Mouse (Mus musculus) gastrocnemius, adult 2 months (tissue): ENCODE measurements around the gene Tfdp1. TPM values are rescaled to one million over a fixed set of nuclear protein-coding genes. Genes with fewer than 3 reads are reported as not detected.
A peak's percentile ranks its signal among the peaks of the same experiment; 100 is the strongest.
"Not testable (repeated sequence)": the region's sequence is repeated elsewhere in the genome, so short reads cannot be mapped to it uniquely, and the experiment has no call there.

ENCODE experiments used
- DNase-seq: peaks from one replicate; pipeline ENCODE4 v3.0.0; 2022
- H3K27ac ChIP-seq: fragments of 200-600 bp; 2 replicates; pipeline ENCODE4 v1.8.1; 2022; ENCODE audit warnings: mild to moderate bottlenecking
- H3K4me3 ChIP-seq: fragments of 200-600 bp; 2 replicates; pipeline ENCODE4 v1.8.1; 2022; ENCODE audit warnings: mild to moderate bottlenecking, moderate library complexity
- CTCF ChIP-seq: fragments of 200-600 bp; IDR thresholded peaks from 2 replicates; pipeline ENCODE4 v1.8.1; 2022; ENCODE audit warnings: antibody characterized with exemption, mild to moderate bottlenecking, moderate library complexity
- intact Hi-C: fragments of 180-260 bp; cut with DNase I; formaldehyde crosslinking; loops from one replicate; pipeline ENCODE4 v1.15.1; 2025
- long read RNA-seq, 2 experiments: library from polyadenylated mRNA; stranded (forward); transcript quantifications; one replicate each; pipeline ENCODE4 v2.0.0; 2021
- total RNA-seq, 2 experiments: library from RNA; stranded (reverse); gene quantifications; 2 replicates each; pipeline ENCODE4 v1.2.3; 2021

The Tfdp1 gene
- total RNA-seq = 10 to 100 TPM; 56.8 to 60.3 TPM
- long read RNA-seq, experiment 1, transcript Tfdp1-204 (12 exons, 2,511 nt) = major isoform, 31 of 110 reads
- long read RNA-seq, experiment 1, partial matches to known transcripts = 11 of 110 reads
- long read RNA-seq, experiment 1, other reads (novel, unspliced or antisense) = 64 of 110 reads
- long read RNA-seq, experiment 2, transcript Tfdp1-204 (12 exons, 2,511 nt) = major isoform, 15 of 93 reads
- long read RNA-seq, experiment 2, partial matches to known transcripts = 12 of 93 reads
- long read RNA-seq, experiment 2, other reads (novel, unspliced or antisense) = 59 of 93 reads

DNA sequence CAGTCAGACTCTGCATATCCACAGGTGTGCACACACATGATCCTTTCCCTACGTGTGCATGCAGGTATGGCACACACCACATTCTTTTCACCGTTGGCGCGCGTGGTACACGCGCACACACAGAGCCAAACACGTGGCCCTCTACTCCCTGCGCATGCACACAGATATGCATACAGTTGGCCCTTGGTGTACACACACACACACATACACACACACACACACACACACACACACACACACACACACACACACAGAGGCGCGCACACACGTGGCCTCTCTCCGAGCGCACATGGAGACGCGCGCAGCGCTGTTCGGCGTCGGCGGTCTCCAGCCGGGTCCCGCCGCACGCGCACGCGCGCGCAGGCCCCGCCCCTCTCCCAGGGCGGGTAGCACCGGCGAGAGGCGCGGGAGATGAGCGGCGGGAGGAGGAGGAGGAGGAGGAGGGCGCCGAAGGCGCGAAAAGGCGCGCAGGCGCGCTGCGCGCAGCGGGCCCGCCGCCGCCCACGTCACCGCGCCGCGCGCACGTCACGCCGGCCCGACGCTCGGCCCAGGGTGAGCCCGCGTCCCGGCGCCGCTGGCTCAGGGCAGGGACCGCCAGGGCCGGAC lies at the start of gene Tfdp1:
Tfdp1 (plus strand) TSS at position 497 of the 606 bp plus-strand sequence.
- Histone ChIP-seq H3K4me3 (peak within 1 kb of the TSS; percentile 80), H3K27ac (peak within 1 kb of the TSS; percentile 76)
- peak; percentile 89 for DNase-seq
- no peak for TF ChIP-seq CTCF
- intact Hi-C loops = no loop called here

DNA sequence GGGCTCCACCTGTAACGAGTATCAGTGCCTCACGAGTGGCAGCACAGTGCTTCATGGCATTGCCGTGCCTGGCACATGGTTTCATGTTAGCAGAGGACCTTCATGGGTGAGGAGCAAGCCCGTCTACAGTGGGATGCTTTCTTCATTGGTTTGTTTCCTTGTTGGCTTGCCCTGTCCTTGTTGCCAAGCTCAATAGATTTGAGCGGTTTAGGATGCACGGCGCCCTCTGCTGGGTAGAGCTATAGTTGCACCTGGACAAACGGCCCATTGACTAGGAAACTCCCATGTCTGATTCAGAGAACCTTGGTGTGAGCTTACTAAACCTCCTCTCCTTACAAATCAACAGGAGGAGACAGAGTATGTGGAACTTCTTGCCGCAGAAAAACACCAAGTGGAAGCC lies 46.2 kb upstream of the Tfdp1 start:
- intact Hi-C loops = loop anchor here (5.0 to 10.0 kb wide), 3 partner anchors 40 to 398 kb away; no protein-coding TSS in a partner anchor
- peak; percentile 81 for DNase-seq
- Histone ChIP-seq H3K4me3 (no peak overlapping the region), H3K27ac (no peak overlapping the region)
- TF ChIP-seq CTCF = peak; percentile 91

DNA sequence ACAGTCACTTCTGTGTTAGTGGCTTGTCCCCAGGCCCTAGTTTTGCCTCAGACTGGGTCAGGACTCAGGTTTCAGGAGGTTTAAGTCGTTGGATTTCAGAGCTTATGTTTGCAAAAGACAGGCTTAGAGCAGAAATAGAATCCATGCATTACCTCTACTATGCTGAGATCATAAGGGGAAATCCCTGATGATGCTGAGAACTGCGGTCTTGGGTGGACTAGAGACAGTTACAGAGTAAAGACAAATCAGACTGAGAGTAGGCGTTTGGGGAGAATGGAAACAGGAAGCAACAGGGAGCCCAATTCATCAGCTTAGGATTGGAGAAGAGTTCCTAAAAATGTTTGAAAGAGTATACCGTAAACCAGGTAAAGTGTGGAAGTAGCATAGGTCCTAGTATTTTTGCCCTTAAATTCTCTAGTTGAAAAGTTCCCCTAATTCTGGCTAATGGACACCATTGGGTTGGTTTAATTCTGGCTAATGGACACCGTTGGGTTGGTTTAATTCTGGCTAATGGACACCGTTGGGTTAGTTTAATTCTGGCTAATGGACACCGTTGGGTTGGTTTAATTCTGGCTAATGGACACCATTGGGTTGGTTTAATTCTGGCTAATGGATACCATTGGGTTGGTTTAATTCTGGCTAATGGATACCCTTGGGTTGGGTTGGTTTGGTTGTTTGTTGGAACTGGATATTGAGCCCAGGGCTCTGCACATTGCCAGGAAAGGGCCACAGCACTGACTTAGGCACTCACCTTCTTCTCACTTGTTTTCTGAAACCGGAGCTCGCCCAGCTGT lies 44.7 kb upstream of the Tfdp1 start:
- TF ChIP-seq CTCF = no peak
- DNase-seq = no peak
- no peak overlapping the region for H3K27ac ChIP-seq
- H3K4me3 ChIP-seq = no peak overlapping the region
- intact Hi-C loops = loop anchor here (5.0 to 10.0 kb wide), 3 partner anchors 38 to 399 kb away; no protein-coding TSS in a partner anchor

DNA sequence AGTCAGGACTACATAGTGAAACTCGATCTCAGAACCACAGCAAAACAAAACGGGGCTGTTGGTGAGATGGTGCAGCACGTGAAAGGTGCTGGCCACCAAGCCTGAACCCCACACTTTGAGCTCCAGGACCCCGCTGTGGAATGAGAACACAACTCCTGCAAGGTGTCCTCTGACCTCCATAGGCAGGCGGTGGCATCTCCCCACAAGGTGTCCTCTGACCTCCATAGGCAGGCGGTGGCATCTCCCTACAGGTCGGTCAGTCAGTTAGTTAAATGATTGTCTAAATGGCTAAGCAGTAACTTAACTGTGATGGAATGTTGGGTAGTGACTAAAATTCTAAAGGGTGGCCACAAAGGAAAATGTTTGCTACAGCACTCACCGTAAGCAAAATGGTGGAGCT lies 39.0 kb upstream of the Tfdp1 start:
- no peak for DNase-seq
- no peak for TF ChIP-seq CTCF
- intact Hi-C loops = loop anchor here (10.0 kb wide), 2 partner anchors 325 to 405 kb away; no protein-coding TSS in a partner anchor
- H3K4me3 ChIP-seq = no peak overlapping the region
- H3K27ac ChIP-seq = no peak overlapping the region

DNA sequence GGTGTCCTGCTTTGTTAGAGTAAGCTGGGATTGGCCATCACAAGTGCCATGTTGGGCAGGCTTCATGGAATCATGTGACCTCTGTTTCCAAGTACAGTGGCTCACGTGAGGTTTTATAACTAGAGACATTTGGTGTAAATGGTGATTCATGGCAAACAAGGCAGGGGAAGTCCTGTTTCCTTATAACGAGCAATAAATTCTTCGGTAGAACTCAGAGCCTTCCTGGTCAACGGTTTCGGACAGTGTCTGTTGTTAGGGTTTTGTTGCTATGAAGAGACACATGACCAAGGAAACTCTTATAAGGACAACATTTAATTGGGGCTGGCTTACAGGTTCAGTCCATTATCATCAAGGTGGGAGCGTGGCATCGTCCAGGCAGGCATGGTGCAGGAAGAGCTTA lies 37.5 kb upstream of the Tfdp1 start:
- TF ChIP-seq CTCF = no peak
- Histone ChIP-seq H3K4me3 (no peak overlapping the region), H3K27ac (no peak overlapping the region)
- DNase-seq = no peak
- intact Hi-C loops = no loop called here

DNA sequence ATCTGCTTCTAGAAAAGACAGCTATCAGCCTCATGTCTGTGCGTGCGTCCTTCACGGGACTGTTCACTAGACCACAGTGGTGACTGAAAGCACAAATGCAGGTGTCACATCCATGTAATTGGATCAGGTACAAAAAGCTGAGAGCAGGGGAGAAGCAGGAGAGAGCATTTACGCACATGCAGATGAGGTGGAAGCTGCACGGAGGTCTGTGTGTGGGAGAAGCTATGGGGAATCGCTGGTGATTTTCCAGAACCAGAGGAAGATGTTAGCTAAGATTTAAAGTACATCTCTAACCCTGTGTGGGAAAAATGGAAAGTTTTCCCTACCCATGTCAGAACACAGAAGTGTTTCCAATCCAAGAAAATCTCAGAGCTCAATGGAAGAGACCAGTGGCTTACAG lies 33.1 kb upstream of the Tfdp1 start:
- intact Hi-C loops = no loop called here
- Histone ChIP-seq H3K4me3 (no peak overlapping the region), H3K27ac (no peak overlapping the region)
- DNase-seq = no peak
- TF ChIP-seq CTCF = no peak

DNA sequence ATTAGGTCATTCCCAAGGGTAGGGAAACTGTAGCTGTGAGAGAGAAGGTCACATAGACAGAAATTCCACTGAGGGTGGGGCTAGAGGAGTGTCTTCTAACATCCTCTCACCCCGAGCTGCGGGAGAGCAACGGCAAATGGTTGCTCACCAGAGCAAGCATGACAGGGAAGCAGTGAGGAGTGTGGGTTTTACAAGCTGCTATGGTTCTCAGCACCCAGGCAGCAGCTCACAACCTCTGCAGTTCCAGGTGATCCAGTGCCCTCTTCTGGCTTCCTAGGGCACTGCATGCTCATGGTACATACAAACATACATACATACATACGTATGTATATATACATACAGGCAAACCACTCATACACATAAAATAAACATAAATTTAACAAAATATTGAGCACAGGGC lies 32.7 kb upstream of the Tfdp1 start:
- no peak overlapping the region for H3K4me3 ChIP-seq
- intact Hi-C loops = no loop called here
- H3K27ac ChIP-seq = no peak overlapping the region
- DNase-seq = no peak
- TF ChIP-seq CTCF = no peak

DNA sequence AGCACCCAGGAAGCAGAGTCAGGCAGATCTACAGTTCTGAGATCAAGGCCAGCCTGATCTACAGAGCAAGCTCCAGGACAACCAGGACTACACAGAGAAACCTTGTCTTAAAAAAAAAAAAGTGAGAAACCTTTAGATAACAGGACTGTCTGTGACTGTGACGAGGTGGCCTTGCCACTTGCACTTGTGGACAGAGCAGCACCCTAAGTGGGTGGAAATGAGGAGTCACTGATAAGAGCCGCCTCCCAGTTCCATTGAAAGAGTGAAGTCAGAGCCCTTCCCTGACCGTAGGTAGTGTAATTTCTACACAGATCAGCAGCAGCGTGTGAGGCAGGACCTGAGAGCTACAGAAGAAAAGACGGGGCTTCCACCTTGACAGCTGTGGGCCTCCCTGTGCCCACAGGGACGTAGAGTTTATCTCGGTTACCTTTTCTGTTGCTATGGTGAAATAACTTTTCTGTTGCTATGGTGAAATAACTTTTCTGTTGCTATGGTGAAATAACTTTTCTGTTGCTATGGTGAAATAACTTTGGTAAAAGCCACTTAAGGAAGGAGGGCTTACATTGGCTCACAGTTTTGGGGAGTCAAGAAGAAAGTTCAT lies 32.1 kb upstream of the Tfdp1 start:
- intact Hi-C loops = no loop called here
- no peak for DNase-seq
- Histone ChIP-seq H3K27ac (no peak overlapping the region), H3K4me3 (no peak overlapping the region)
- TF ChIP-seq CTCF = no peak

DNA sequence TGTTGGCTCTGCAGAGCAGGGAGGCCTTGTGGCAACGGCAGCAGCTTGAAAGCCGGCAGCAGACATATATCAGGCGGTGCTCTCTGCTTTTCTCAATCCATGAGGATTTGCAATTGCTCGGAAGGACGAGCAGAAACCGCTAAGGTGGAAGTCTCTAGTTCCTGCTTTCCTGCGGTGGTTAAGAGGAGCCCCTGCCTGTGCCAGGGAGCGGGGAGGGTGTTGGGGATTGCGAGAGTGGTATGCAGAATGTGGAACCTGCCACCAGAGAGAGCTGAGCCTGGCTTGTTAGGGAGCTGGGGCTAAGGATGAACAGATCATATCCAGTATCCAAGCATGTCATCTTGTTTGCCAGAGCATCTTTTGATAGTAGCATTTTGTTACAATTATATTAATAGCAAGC lies 31.6 kb upstream of the Tfdp1 start:
- no peak overlapping the region for H3K27ac ChIP-seq
- no peak for DNase-seq
- intact Hi-C loops = no loop called here
- TF ChIP-seq CTCF = no peak
- H3K4me3 ChIP-seq = no peak overlapping the region

DNA sequence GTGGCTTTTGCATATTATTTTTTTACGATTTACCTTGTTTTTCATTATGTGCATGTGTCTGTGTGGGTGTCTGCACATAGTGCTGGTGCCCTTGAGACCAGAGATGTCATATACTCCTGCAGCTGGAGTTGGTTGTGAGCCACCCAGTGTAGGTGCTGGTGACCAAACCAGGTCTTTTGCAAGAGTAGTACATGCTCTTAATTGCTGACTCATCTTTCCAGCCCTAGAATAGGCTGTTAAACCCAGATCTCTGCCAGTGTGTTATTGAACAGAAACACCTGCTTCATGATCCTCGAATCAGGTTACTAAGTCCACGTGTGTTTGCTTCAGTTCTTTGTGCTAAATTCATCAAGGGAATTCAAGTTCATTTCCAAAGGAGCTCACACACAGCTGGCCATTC lies 23.6 kb upstream of the Tfdp1 start:
- no peak overlapping the region for H3K27ac ChIP-seq
- no peak for TF ChIP-seq CTCF
- DNase-seq = no peak
- intact Hi-C loops = no loop called here
- H3K4me3 ChIP-seq = no peak overlapping the region

DNA sequence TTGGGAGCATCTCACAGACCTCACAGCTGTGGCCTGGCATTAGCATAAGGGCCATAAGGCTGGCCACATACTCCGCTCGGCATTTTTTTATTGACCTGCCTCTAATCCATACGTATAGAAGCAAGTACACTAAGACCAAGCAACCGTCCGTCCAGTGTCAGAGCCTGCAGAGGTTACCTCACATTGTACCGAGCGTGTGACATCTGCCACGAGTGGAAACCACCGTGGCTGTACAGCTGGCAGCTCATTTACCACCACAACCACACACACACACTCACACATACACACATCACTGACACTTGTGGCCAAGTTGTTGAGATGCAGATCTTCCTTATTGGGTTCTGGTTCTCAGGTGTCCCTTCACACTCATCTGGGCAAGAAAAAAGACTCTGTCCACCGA lies 21.9 kb upstream of the Tfdp1 start:
- DNase-seq = no peak
- TF ChIP-seq CTCF = no peak
- intact Hi-C loops = no loop called here
- Histone ChIP-seq H3K27ac (no peak overlapping the region), H3K4me3 (no peak overlapping the region)

DNA sequence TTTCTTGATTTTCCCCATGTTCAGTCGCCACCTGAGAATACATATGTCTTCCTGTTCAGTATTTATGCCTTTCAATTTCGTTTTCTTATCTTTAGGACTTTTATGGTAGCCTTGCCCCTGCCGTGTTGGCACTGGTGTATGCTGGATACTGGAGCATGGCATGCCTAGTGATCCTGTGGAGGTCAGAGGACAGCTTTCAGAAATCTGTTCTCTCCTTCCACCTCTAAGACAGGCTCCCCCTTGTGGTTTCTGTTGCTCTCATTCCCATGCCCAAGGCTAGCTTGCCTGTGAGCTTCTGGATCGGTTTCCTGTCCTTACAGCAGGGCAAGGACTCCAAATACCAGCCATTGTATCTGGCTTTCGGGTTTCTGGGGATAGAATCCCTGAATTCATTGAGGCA lies 12.0 kb upstream of the Tfdp1 start:
- Histone ChIP-seq H3K27ac (no peak overlapping the region), H3K4me3 (no peak overlapping the region)
- peak; percentile 47 for TF ChIP-seq CTCF
- no peak for DNase-seq
- intact Hi-C loops = no loop called here

DNA sequence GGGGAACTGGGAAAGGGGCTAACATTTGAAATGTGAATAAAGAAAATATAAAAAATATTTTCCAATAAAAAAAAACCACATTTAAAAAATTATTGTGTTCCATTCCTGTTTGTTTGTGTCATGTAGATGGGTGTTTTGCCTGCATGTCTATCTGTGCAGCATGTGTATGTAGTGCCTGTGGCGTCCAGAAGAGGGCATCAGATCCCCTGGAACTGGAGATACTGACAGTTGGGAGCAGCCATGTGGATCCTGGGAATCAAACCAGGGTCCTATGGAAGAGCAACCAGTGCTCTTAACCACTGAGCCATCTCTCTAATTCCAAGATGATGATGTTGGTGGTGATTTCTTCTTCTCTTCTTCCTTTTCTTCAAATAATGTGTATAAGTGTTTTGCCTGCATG lies 3.9 kb upstream of the Tfdp1 start:
- no peak overlapping the region for H3K27ac ChIP-seq
- DNase-seq = no peak
- no peak overlapping the region for H3K4me3 ChIP-seq
- TF ChIP-seq CTCF = no peak; the same call in 1 of the 2 replicates
- intact Hi-C loops = loop anchor here (5.0 kb wide), 1 partner anchor 42 kb away; no protein-coding TSS in a partner anchor

DNA sequence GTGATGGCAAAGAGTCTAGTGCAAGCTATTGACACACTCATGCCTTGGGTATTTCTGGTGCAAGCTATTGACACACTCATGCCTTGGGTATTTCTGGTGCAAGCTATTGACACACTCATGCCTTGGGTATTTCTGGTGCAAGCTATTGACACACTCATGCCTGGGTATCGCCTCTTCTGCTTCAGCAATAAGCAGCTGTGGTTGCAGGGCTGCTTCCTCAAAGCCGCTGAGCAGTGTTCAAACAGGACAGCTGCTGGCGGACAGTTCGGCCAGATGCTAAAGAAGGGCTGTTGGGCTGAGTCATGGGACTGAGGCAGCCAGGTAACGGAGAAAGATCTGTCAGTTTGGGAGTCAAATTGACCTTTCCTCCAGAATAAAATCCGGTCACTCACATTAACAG lies 1.3 kb upstream of the Tfdp1 start:
- H3K4me3 ChIP-seq, H3K27ac ChIP-seq, intact Hi-C loops, DNase-seq: not testable (repeated sequence)
